ENCODE assay signal across 8 mouse cellular contexts in genomic region chr11:104550406-104550974, GRCm38 (mm10). TPM values are rescaled to one million over a fixed set of nuclear protein-coding genes. Genes with fewer than 3 reads are reported as not detected.
DNase-seq lines count a peak whose midpoint lies in the region; ATAC-seq lines count a peak whose summit lies in the region.

Gene Cdc27 (minus strand): TSS chr11:104550620.
Gene Myl4 (plus strand): TSS chr11:104550663.

- ATAC-seq in megakaryocyte progenitor cell, adult 5-6 weeks (replicated peaks; ENCODE audit: poor library complexity) = peak; percentile 94

- DNase-seq in adipocyte (ENCODE audit: low spot score) = peak; percentile 99
- DNase-seq in embryo, embryonic 10 days (ENCODE audit: low spot score) = peak; percentile 99
- peak; percentile 99 for DNase-seq in gastrocnemius, postnatal 10 days
- DNase-seq in induced T-regulatory cell, adult 2 months (ENCODE audit: low read depth) = peak; percentile 100
- DNase-seq in left cerebral cortex, adult 9 months (ENCODE audit: low spot score in 2 of 2) = peak; percentile 97 to 100
- peak; percentile 100 for DNase-seq in right cerebral cortex, postnatal 14 days
- DNase-seq in urinary bladder, postnatal 36 days (ENCODE audit: low spot score in 2 of 2) = peak; percentile 99 to 100

RNA-seq across cellular contexts. Expression of gene Cdc27, which starts in this region (rescaled TPM):
- total RNA-seq in gastrocnemius, postnatal 10 days (2021) = 10 to 100 TPM; 30.4 to 37.5 TPM
- 72.1 and 80.0 TPM in 2 replicates for total RNA-seq in megakaryocyte progenitor cell, adult 5-6 weeks (2015)
- 48.6 and 58.0 TPM in 2 replicates for total RNA-seq in megakaryocyte progenitor cell, adult 5-6 weeks (2017)

RNA-seq across cellular contexts. Expression of gene Myl4, which starts in this region (rescaled TPM):
- total RNA-seq in gastrocnemius, postnatal 10 days (2021) = 10 to 100 TPM; 30.6 to 48.9 TPM
- 2.2 and 3.2 TPM in 2 replicates for total RNA-seq in megakaryocyte progenitor cell, adult 5-6 weeks (2015)
- total RNA-seq in megakaryocyte progenitor cell, adult 5-6 weeks (2017) = 1.8 and 4.9 TPM in 2 replicates

Comparison
In these comparisons a context has a peak if more than half of its experiments do, and no peak if none do; other contexts are left out.
1. Peak in every context shown above with its lines: DNase-seq and ATAC-seq.
2. RNA of gene Myl4 (total RNA-seq): 30.6 to 48.9 TPM in gastrocnemius, postnatal 10 days; 1.8 to 4.9 TPM in megakaryocyte progenitor cell, adult 5-6 weeks; every median in the first group is over 4 times any median in the second.